Mouse (Mus musculus): ENCODE data around the gene Midn. TPM values are rescaled to one million over a fixed set of nuclear protein-coding genes. Genes with fewer than 3 reads are reported as not detected.

Midn gene
- total and polyA plus RNA-seq, 3 experiments, result 8.1 to 26.7 TPM; not detected in 1

DNA sequence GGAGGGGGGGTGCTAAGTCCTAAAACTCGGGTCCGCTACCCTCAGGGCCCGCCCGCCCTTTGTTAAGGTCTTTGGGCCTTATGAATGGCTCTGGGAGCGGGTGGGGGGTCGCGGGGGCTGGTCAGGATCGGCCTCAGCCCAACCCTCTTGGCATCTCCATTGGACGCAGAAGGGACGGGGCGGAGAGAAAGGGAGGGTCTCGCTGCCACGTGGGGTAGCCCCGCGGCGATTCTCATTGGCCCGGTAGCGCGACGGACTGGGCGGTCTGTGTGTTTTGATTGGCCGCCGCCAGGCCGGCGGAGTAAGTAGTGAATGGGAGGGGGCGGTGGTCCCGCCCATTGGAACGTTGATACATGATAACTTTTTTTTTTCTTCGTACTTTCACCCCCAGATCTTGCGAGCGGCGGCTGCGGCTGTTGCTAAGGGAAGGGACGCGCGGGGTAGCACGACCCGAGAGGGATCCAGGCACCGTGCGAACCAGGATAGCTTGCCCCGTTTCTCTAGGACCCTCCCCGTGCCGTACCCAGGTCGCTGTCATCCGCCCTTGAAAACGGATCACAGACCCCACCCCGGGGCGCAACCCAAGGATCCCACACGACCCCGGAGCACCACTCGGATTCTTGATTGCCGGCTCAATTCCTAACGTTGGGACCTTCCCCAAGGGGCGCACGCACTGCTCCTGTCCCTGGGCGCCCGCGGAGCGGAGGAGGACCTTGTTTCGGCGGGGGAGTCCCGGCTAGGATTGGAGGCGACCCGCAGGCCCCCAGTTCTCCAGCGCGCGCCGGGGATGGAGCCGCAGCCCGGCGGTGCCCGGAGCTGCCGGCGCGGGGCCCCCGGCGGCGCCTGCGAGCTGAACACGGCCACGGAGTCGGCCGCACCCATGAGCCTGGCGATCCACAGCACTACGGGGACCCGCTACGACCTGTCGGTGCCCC, 1.5 kb downstream of the Midn start (continued):
- no peak for TF ChIP-seq USF2 (IDR thresholded peaks at IDR 0.05; ENCODE audit: borderline replicate concordance in 1 of 2, insufficient read depth in 1 of 2, low read depth in 1 of 2, low read length in 2 of 2)
- TF ChIP-seq NELFE (IDR thresholded peaks at IDR 0.05; ENCODE audit: low read depth, low read length), result peak; percentile 80
- no peak; the same call in 1 of the 2 replicates for TF ChIP-seq ELF1 (IDR thresholded peaks at IDR 0.05; ENCODE audit: low read depth, low read length)
- peak; percentile 47 to 78; a peak in 2 of 4 replicates for TF ChIP-seq POLR2A (IDR thresholded peaks at IDR 0.05; ENCODE audit: control insufficient read depth in 1 of 2, insufficient read depth in 1 of 2, low read depth in 1 of 2, low read length in 2 of 2, poor library complexity in 1 of 2)
- no peak for TF ChIP-seq TAL1 (IDR thresholded peaks at IDR 0.05; ENCODE audit: low read length)
- TF ChIP-seq EP300 (IDR thresholded peaks at IDR 0.05; ENCODE audit: low read depth in 1 of 2, low read length in 2 of 2), result peak in 1 of 2 experiments; percentile 51; a peak in 2 of 4 replicates
- TF ChIP-seq GABPA (IDR thresholded peaks at IDR 0.05; ENCODE audit: low read depth, low read length), result no peak
- TF ChIP-seq ZC3H11A (IDR thresholded peaks at IDR 0.05; ENCODE audit: low read depth, low read length), result no peak
- peak; percentile 44; the same call in 1 of the 2 replicates for TF ChIP-seq GATA1 (IDR thresholded peaks at IDR 0.05; ENCODE audit: low read depth, low read length)
- TF ChIP-seq MAZ (IDR thresholded peaks at IDR 0.05; ENCODE audit: low read depth, low read length), result peak; percentile 94
- TF ChIP-seq BHLHE40 (IDR thresholded peaks at IDR 0.05; ENCODE audit: borderline replicate concordance, low read depth, low read length), result peak; percentile 90
- 0 out of 2 replicates have a peak, but pooled peaks have one; percentile 1 for TF ChIP-seq ZMIZ1 (IDR thresholded peaks at IDR 0.05; ENCODE audit: low read depth, low read length)
- TF ChIP-seq TCF12 (IDR thresholded peaks at IDR 0.05; ENCODE audit: low read depth, low read length), result 0 out of 2 replicates have a peak, but pooled peaks have one; percentile 32
- peak; percentile 88 for TF ChIP-seq TBP (IDR thresholded peaks at IDR 0.05; ENCODE audit: low read depth, low read length)

DNA sequence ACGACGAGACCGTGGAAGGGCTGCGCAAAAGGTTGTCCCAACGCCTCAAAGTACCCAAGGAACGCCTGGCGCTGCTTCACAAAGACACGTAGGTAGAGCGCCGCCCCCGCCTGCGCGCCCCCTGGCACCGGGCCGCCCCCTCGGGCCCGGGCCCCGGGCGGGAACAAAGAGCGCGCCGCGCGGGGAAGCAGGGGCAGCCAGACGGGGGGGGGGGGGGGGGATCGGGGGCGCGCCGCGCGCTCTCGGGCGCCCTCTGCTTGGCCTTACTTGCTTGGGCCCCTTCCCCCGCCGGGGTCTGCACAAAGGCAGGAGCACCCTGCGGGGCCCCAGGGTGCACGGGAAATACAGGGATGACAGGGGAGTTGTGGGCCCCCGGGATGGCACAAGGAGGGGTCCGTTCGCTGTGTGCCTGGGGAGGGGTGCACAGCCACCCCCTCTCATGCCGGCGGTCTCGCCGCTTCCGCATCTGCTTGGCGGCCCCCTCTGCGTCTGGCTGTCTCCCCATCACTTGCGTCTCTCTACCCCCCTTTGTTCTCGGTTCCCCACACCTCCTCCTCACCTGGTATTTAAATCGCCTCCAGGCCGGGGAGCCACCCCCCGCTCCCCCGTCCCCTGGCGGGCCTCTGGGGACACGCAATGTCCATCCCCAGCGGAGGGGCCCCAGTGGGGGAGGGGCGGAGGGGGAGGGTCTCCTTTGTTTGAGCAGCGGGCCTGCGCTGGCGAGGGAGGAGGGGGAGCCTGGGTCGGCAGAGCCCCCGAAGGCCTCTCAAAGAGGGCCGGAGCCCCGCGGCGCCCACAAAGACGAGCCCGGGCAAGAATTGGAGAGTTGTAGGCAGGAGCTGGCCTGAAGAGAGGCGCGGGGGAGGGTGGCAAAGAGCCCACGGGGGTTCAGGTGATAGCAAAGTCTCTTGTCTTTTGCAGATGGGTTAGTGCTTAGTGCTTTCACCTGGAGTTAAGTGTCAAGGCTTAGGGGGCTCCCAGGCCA, 2.4 kb downstream of the Midn start:
- Histone ChIP-seq H3K9me3 (replicated peaks; ENCODE audit: insufficient read depth, low read length) (no peaks in the 10 kb centered on the region), H3K79me2 (ENCODE audit: control insufficient read depth, insufficient read depth, low read length, poor library complexity) (peaks cover 32% of the 10 kb centered on the region), H3K36me3 (ENCODE audit: control insufficient read depth in 1 of 2, insufficient read depth in 2 of 2, low read length in 2 of 2) (peaks cover 0 to 21% of the 10 kb centered on the region in 2 experiments; a peak in 2 of 4 replicates), H3K4me1 (ENCODE audit: control insufficient read depth in 1 of 2, insufficient read depth in 2 of 2, low read length in 2 of 2) (peaks cover 0 to 38% of the 10 kb centered on the region in 2 experiments; a peak in 2 of 4 replicates), H3K9ac (ENCODE audit: control insufficient read depth, low read depth, low read length, poor library complexity, severe bottlenecking) (peak overlapping the region; percentile 87), H3K27me3 (ENCODE audit: control insufficient read depth in 1 of 2, insufficient read depth in 2 of 2, low read length in 2 of 2) (no peaks in the 10 kb centered on the region), H3K27ac (ENCODE audit: control insufficient read depth, low read depth, low read length) (peak overlapping the region; percentile 72), H3K4me3 (ENCODE audit: control insufficient read depth in 1 of 2, insufficient read depth in 1 of 2, low read depth in 2 of 2, low read length in 2 of 2) (peak overlapping the region; percentile 84 to 90)
- peak; percentile 55 for DNase-seq (ENCODE audit: low read depth, low spot score)
- TF ChIP-seq ZKSCAN1 (IDR thresholded peaks at IDR 0.05; ENCODE audit: low read depth, low read length) (no peak), MAFK (IDR thresholded peaks at IDR 0.05; ENCODE audit: borderline replicate concordance, low read depth, low read length) (no peak), ELF1 (IDR thresholded peaks at IDR 0.05; ENCODE audit: low read depth, low read length) (peak; percentile 60), SIN3A (IDR thresholded peaks at IDR 0.05; ENCODE audit: low read length) (peak; percentile 56), UBTF (IDR thresholded peaks at IDR 0.05; ENCODE audit: borderline replicate concordance, insufficient read depth, low read depth, low read length) (no peak), MYB (IDR thresholded peaks at IDR 0.05; ENCODE audit: low read depth, low read length) (no peak), CTCF (IDR thresholded peaks at IDR 0.05 in 2 of 3, conservative IDR thresholded peaks at IDR 0.05 in 1 of 3; ENCODE audit: control insufficient read depth in 1 of 3, insufficient read depth in 1 of 3, low read depth in 2 of 3, low read length in 3 of 3, poor library complexity in 1 of 3, severe bottlenecking in 1 of 3) (0 out of 6 replicates have a peak, but pooled peaks of 1 of the 3 experiments have one; percentile 14), ZNF384 (IDR thresholded peaks at IDR 0.05; ENCODE audit: low read depth, low read length) (no peak), MAX (IDR thresholded peaks at IDR 0.05; ENCODE audit: low read length) (no peak), ZC3H11A (IDR thresholded peaks at IDR 0.05; ENCODE audit: low read depth, low read length) (no peak), POLR2AphosphoS5 (IDR thresholded peaks at IDR 0.05; ENCODE audit: borderline replicate concordance, low read depth, low read length) (no peak), MAZ (IDR thresholded peaks at IDR 0.05; ENCODE audit: low read depth, low read length) (peak; percentile 68; the same call in 1 of the 2 replicates), MXI1 (IDR thresholded peaks at IDR 0.05; ENCODE audit: low read depth, low read length) (no peak)

Data from MEL (cell line).